Mouse (Mus musculus) bone marrow, adult 2 months (tissue): ENCODE results near the gene Trappc6a. TPM values are rescaled to one million over a fixed set of nuclear protein-coding genes. Genes with fewer than 3 reads are reported as not detected.

Experiments
- H3K27ac ChIP-seq: fragments of 200-500 bp; 2 replicates; pipeline ENCODE4 v1.5.1; 2012; ENCODE audit warnings: low read depth, mild to moderate bottlenecking, control low read depth, inconsistent platforms, low read length; ENCODE audit not compliant: control insufficient read depth, poor library complexity, insufficient read depth
- H3K4me1 ChIP-seq: fragments of 200-500 bp; 2 replicates; pipeline ENCODE4 v1.6.1; 2011; ENCODE audit warnings: low read length; ENCODE audit not compliant: control insufficient read depth, insufficient read depth
- H3K4me3 ChIP-seq: fragments of 200-500 bp; replicated peaks from 2 replicates; pipeline ENCODE3; 2011; ENCODE audit warnings: mild to moderate bottlenecking, low read depth, low read length, control low read depth; ENCODE audit not compliant: control insufficient read depth
- CTCF ChIP-seq: fragments of 200-500 bp; IDR thresholded peaks from 2 replicates; pipeline ENCODE4 v1.5.1; 2011; ENCODE audit warnings: low read length, control low read depth; ENCODE audit not compliant: control insufficient read depth, insufficient read depth
- POLR2A ChIP-seq: fragments of 200-500 bp; IDR thresholded peaks from 2 replicates; pipeline ENCODE4 v1.6.1; 2011; ENCODE audit warnings: low read depth, mild to moderate bottlenecking, control low read depth, low read length, borderline replicate concordance; ENCODE audit not compliant: control insufficient read depth
- WGBS: fragments of 180-500 bp; shearing (Covaris S2); methylation state at CpG from one replicate; pipeline ENCODE4 v1.1.7; 2018; 5-methylcytosine and 5-hydroxymethylcytosine counted together
- polyA plus RNA-seq: library from polyadenylated mRNA; stranded (reverse); fragments of >200 nt; gene quantifications from 2 replicates; pipeline ENCODE4 v1.2.4, GENCODE M21; 2011; ENCODE audit warnings: low replicate concordance; ENCODE audit not compliant: missing spikeins, insufficient read depth, insufficient read length

Gene Trappc6a
- polyA plus RNA-seq, 1 experiment, result 12.4 TPM

GRCm38 (mm10) chr7:19483281-19483680, 24.9 kb upstream of the Trappc6a start:
- H3K27ac ChIP-seq, result no peak overlapping the region
- H3K4me1 ChIP-seq, result no peaks in the 10 kb centered on the region
- WGBS, result 86% methylated on average over 8 of the region's 8 CpGs
- TF ChIP-seq CTCF (no peak), POLR2A (no peak)
- no peak overlapping the region for H3K4me3 ChIP-seq

- Histone ChIP-seq H3K27ac (no peak overlapping the region), H3K4me1 (no peaks in the 10 kb centered on the region), H3K4me3 (no peak overlapping the region)
- 67% methylated on average over 1 of the region's 1 CpGs for WGBS
- TF ChIP-seq CTCF (no peak), POLR2A (no peak)
These were observed 22.7 kb upstream of the Trappc6a start for GRCm38 (mm10) chr7:19485488-19485887.

- Histone ChIP-seq H3K4me1 (no peaks in the 10 kb centered on the region; the same call in 1 of the 2 replicates), H3K27ac (no peak overlapping the region), H3K4me3 (no peak overlapping the region)
- 66% methylated on average over 7 of the region's 7 CpGs for WGBS
- TF ChIP-seq CTCF (no peak), POLR2A (no peak)
These were observed 21.6 kb upstream of the Trappc6a start for GRCm38 (mm10) chr7:19486549-19486948.

GRCm38 (mm10) chr7:19489525-19489924, 18.7 kb upstream of the Trappc6a start:
- H3K4me1 ChIP-seq, result no peaks in the 10 kb centered on the region; the same call in 1 of the 2 replicates
- H3K4me3 ChIP-seq, result no peak overlapping the region
- TF ChIP-seq POLR2A, result no peak
- H3K27ac ChIP-seq, result no peak overlapping the region
- WGBS, result 92% methylated on average over 31 of the region's 31 CpGs

DNA sequence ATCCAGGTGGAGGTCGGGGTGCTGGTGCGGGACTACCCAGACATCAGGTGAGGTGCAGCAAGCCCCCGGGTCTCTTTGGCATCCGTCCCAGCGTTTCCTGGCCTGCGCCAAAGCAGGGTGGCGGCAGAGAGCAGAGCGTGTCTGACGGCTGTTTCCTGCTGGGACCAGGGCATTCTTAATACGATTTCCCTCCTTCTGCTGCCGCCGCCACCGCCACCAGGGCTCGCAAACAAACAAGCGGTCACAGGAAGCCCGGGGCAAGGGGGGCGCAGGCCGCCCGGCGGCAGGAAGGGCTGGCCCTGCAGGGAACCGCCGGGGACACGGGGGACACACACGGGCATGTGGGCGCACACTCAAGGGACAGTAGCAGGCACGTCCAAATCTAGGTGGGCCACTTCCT, 16.5 kb upstream of the Trappc6a start:
- H3K4me3 ChIP-seq, result peak overlapping the region; percentile 3
- H3K4me1 ChIP-seq, result no peaks in the 10 kb centered on the region; the same call in 1 of the 2 replicates
- TF ChIP-seq CTCF (no peak), POLR2A (no peak; the same call in 1 of the 2 replicates)
- WGBS, result 2% methylated on average over 26 of the region's 26 CpGs
- peak overlapping the region; percentile 39; the same call in 1 of the 2 replicates for H3K27ac ChIP-seq

DNA sequence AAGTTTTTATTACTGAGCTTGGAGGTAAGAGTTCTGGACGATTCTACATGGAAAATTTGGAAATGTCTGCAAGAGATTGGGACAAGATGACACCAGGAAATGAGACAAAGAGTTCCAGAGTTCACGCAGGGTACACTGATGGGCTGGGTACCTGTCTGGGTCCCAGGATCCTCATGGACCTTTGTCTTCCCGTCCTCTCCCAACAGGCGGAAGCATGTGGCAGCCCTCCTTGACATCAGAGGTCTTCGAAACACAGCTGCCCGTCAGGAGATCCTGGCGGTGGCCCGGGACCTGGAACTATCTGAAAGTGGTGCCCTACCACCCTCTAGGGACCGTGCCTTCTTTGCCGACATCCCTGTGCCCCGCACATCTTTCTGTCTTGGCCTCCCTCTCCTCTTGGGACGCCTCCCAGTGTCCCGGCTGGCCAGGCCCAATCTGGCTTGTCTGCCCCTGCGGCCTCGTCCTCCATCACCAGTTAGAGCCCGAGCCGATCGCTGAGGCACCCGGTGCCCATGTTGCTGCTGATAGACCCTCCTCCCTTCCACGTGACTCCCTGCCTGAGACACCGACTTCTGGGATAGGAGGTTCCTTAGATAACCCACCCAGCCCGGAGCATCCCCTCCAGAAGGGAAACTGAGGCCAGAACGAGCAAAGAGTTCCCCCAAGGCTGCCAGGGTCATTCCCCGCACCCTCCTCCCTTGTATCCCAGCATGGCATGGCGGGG, 13.3 kb upstream of the Trappc6a start:
- no peak overlapping the region for H3K4me3 ChIP-seq
- 88% methylated on average over 25 of the region's 25 CpGs for WGBS
- TF ChIP-seq POLR2A, result no peak
- TF ChIP-seq CTCF, result no peak
- no peak overlapping the region for H3K27ac ChIP-seq
- H3K4me1 ChIP-seq, result no peaks in the 10 kb centered on the region; the same call in 1 of the 2 replicates

- Histone ChIP-seq H3K4me3 (no peak overlapping the region), H3K27ac (no peak overlapping the region), H3K4me1 (peaks cover 2% of the 10 kb centered on the region; the same call in 1 of the 2 replicates)
- TF ChIP-seq POLR2A, result no peak
- no peak for TF ChIP-seq CTCF
- WGBS, result 72% methylated on average over 20 of the region's 20 CpGs
These were observed 12.5 kb upstream of the Trappc6a start for GRCm38 (mm10) chr7:19495521-19496213.

DNA sequence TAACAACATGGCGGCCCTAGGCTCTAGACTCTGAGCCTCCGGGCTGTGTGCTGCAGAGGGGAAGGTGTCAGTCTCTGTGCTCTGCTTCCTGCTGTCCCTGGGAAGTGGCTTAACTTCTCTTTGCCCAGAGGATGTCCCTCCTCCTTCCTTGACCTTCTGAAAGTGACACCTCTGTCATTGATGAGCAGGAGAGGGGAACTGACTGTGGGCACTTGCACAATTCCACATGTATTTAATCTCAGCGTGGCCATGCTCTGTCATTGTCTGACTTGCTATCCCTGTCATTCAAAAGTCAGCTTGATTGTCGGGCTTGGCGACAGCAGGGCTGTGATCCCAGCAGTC, 12.0 kb upstream of the Trappc6a start:
- Histone ChIP-seq H3K27ac (no peak overlapping the region), H3K4me1 (peaks cover 2% of the 10 kb centered on the region; the same call in 1 of the 2 replicates), H3K4me3 (no peak overlapping the region)
- TF ChIP-seq POLR2A (no peak), CTCF (no peak)
- 56% methylated on average over 5 of the region's 5 CpGs for WGBS

GRCm38 (mm10) chr7:19498326-19498725, 9.9 kb upstream of the Trappc6a start:
- no peak for TF ChIP-seq POLR2A
- no peak for TF ChIP-seq CTCF
- WGBS, result 89% methylated on average over 4 of the region's 4 CpGs
- no peak overlapping the region for H3K4me3 ChIP-seq
- H3K27ac ChIP-seq, result no peak overlapping the region
- H3K4me1 ChIP-seq, result peaks cover 2% of the 10 kb centered on the region; the same call in 1 of the 2 replicates
